Mouse (Mus musculus): ENCODE results near the gene Cd300lf. TPM values are rescaled to one million over a fixed set of nuclear protein-coding genes. Genes with fewer than 3 reads are reported as not detected.

Cd300lf gene
- polyA plus RNA-seq, 2 experiments = 0.14 to 0.35 TPM

GRCm38 (mm10) chr11:115163568-115164150, 29.9 kb upstream of the Cd300lf start:
- no peaks in the 10 kb centered on the region for H3K9me3 ChIP-seq (ENCODE audit: control insufficient read depth, low read length)
- H3K27ac ChIP-seq (replicated peaks; ENCODE audit: low read depth, low read length) = no peak overlapping the region
- peaks cover 20% of the 10 kb centered on the region for H3K4me1 ChIP-seq (ENCODE audit: control insufficient read depth, insufficient read depth, low read length)
- under 1% methylated on average over 47 of the region's 47 CpGs for WGBS
- peak overlapping the region; percentile 66 for H3K4me2 ChIP-seq (replicated peaks; ENCODE audit: low read depth, low read length, severe bottlenecking)
- DNase-seq (ENCODE audit: low spot score) (no peak), ATAC-seq (ENCODE audit: low FRiP score, low read depth) (peak; percentile 8; the same call in 1 of the 2 replicates)
- no peaks in the 10 kb centered on the region for H3K36me3 ChIP-seq (ENCODE audit: control insufficient read depth, insufficient read depth, low read length)
- peaks cover 34% of the 10 kb centered on the region for H3K27me3 ChIP-seq (ENCODE audit: control insufficient read depth, insufficient read depth, low read length)
- peak overlapping the region; percentile 21 for H3K9ac ChIP-seq (ENCODE audit: low read depth, low read length, severe bottlenecking)
- no peak for TF ChIP-seq POLR2A (IDR thresholded peaks at IDR 0.05; ENCODE audit: borderline replicate concordance, extremely low read depth, insufficient read depth, insufficient read length)
- peak overlapping the region; percentile 47 for H3K4me3 ChIP-seq (replicated peaks; ENCODE audit: low read length)

- H3K9me3 ChIP-seq (ENCODE audit: control insufficient read depth, low read length) = no peaks in the 10 kb centered on the region
- peaks cover 25% of the 10 kb centered on the region for H3K4me1 ChIP-seq (ENCODE audit: control insufficient read depth, insufficient read depth, low read length)
- peak within 1 kb of the TSS; percentile 66 for H3K4me2 ChIP-seq (replicated peaks; ENCODE audit: low read depth, low read length, severe bottlenecking)
- 0 out of 2 replicates have a peak within 1 kb of the TSS, but pooled peaks have one; percentile 5 for H3K27ac ChIP-seq (replicated peaks; ENCODE audit: low read depth, low read length)
- ATAC-seq (ENCODE audit: low FRiP score, low read depth) (peak; percentile 98), DNase-seq (ENCODE audit: low spot score) (peak; percentile 98)
- peak within 1 kb of the TSS; percentile 43 for H3K9ac ChIP-seq (ENCODE audit: low read depth, low read length, severe bottlenecking)
- no peaks in the 10 kb centered on the region for H3K36me3 ChIP-seq (ENCODE audit: control insufficient read depth, insufficient read depth, low read length)
- TF ChIP-seq POLR2A (IDR thresholded peaks at IDR 0.05; ENCODE audit: borderline replicate concordance, extremely low read depth, insufficient read depth, insufficient read length) = 0 out of 2 replicates have a peak, but pooled peaks have one; percentile 63
- peaks cover 34% of the 10 kb centered on the region for H3K27me3 ChIP-seq (ENCODE audit: control insufficient read depth, insufficient read depth, low read length)
- H3K4me3 ChIP-seq (replicated peaks; ENCODE audit: low read length) = peak within 1 kb of the TSS; percentile 47
- under 1% methylated on average over 46 of the region's 47 CpGs for WGBS
Measured at GRCm38 (mm10) chr11:115162832-115163480, 29.2 kb upstream of the Cd300lf start, which contains the start of gene Slc9a3r1. Gene Slc9a3r1, plus strand, starts transcription at chr11:115163341.

DNA sequence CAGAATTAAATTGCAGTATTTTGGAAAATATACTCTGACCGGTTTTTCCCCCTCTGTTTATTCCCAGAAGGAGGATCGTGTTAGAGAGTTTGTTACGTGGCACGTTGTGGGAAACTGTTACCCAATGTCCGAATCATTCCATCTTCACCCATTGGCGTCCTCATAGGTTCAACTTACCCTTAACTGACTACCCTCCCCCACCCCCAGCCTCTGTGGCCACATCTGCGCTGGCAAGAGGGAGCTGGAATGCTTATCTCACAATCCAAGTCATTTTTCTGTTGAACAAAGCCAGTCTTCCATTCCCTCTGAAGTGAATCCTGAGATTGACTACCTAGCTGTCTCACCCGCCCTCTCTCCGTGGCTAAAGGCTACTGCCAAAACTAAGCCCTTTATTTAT, 28.4 kb upstream of the Cd300lf start:
- peaks cover 34% of the 10 kb centered on the region for H3K27me3 ChIP-seq (ENCODE audit: control insufficient read depth, insufficient read depth, low read length)
- H3K4me2 ChIP-seq (replicated peaks; ENCODE audit: low read depth, low read length, severe bottlenecking) = peak overlapping the region; percentile 66
- H3K9ac ChIP-seq (ENCODE audit: low read depth, low read length, severe bottlenecking) = no peak overlapping the region
- H3K27ac ChIP-seq (replicated peaks; ENCODE audit: low read depth, low read length) = no peak overlapping the region
- H3K36me3 ChIP-seq (ENCODE audit: control insufficient read depth, insufficient read depth, low read length) = no peaks in the 10 kb centered on the region
- ATAC-seq (ENCODE audit: low FRiP score, low read depth) = no peak
- no peak for TF ChIP-seq POLR2A (IDR thresholded peaks at IDR 0.05; ENCODE audit: borderline replicate concordance, extremely low read depth, insufficient read depth, insufficient read length)
- no peak overlapping the region for H3K4me3 ChIP-seq (replicated peaks; ENCODE audit: low read length)
- WGBS = 22% methylated on average over 9 of the region's 9 CpGs
- DNase-seq (ENCODE audit: low spot score) = no peak
- no peaks in the 10 kb centered on the region for H3K9me3 ChIP-seq (ENCODE audit: control insufficient read depth, low read length)
- H3K4me1 ChIP-seq (ENCODE audit: control insufficient read depth, insufficient read depth, low read length) = peaks cover 28% of the 10 kb centered on the region

- no peak overlapping the region for H3K4me2 ChIP-seq (replicated peaks; ENCODE audit: low read depth, low read length, severe bottlenecking)
- H3K4me3 ChIP-seq (replicated peaks; ENCODE audit: low read length) = no peak overlapping the region
- WGBS = 64% methylated on average over 9 of the region's 9 CpGs
- no peak for ATAC-seq (ENCODE audit: low FRiP score, low read depth)
- H3K9ac ChIP-seq (ENCODE audit: low read depth, low read length, severe bottlenecking) = no peak overlapping the region
- no peak for TF ChIP-seq POLR2A (IDR thresholded peaks at IDR 0.05; ENCODE audit: borderline replicate concordance, extremely low read depth, insufficient read depth, insufficient read length)
- peaks cover 34% of the 10 kb centered on the region for H3K27me3 ChIP-seq (ENCODE audit: control insufficient read depth, insufficient read depth, low read length)
- DNase-seq (ENCODE audit: low spot score) = no peak
- H3K36me3 ChIP-seq (ENCODE audit: control insufficient read depth, insufficient read depth, low read length) = no peaks in the 10 kb centered on the region
- no peaks in the 10 kb centered on the region for H3K9me3 ChIP-seq (ENCODE audit: control insufficient read depth, low read length)
- peaks cover 28% of the 10 kb centered on the region for H3K4me1 ChIP-seq (ENCODE audit: control insufficient read depth, insufficient read depth, low read length)
- no peak overlapping the region for H3K27ac ChIP-seq (replicated peaks; ENCODE audit: low read depth, low read length)
Measured at GRCm38 (mm10) chr11:115161578-115162204, 27.9 kb upstream of the Cd300lf start.

- Histone ChIP-seq H3K9me3 (ENCODE audit: control insufficient read depth, low read length) (no peaks in the 10 kb centered on the region), H3K27ac (replicated peaks; ENCODE audit: low read depth, low read length) (no peak overlapping the region), H3K4me2 (replicated peaks; ENCODE audit: low read depth, low read length, severe bottlenecking) (no peak overlapping the region), H3K27me3 (ENCODE audit: control insufficient read depth, insufficient read depth, low read length) (peaks cover 34% of the 10 kb centered on the region), H3K36me3 (ENCODE audit: control insufficient read depth, insufficient read depth, low read length) (no peaks in the 10 kb centered on the region), H3K4me1 (ENCODE audit: control insufficient read depth, insufficient read depth, low read length) (peaks cover 28% of the 10 kb centered on the region), H3K4me3 (replicated peaks; ENCODE audit: low read length) (no peak overlapping the region), H3K9ac (ENCODE audit: low read depth, low read length, severe bottlenecking) (no peak overlapping the region)
- 39% methylated on average over 10 of the region's 10 CpGs for WGBS
- no peak for TF ChIP-seq POLR2A (IDR thresholded peaks at IDR 0.05; ENCODE audit: borderline replicate concordance, extremely low read depth, insufficient read depth, insufficient read length)
- ATAC-seq (ENCODE audit: low FRiP score, low read depth) (no peak), DNase-seq (ENCODE audit: low spot score) (peak; percentile 63)
Measured at GRCm38 (mm10) chr11:115160883-115161577, 27.2 kb upstream of the Cd300lf start.
